Mouse (Mus musculus): ENCODE data around the gene Zfp410.

The Zfp410 gene

GRCm38 (mm10) chr12:84316721-84317621, at the start of gene Zfp410:
TSS of gene Zfp410 (plus strand) at chr12:84316852.
- no peak for DNase-seq (ENCODE audit: extremely low read depth, low read depth, low spot score)

- no peak for DNase-seq (ENCODE audit: extremely low read depth, low read depth, low spot score)
These were observed 49.4 kb upstream of the Zfp410 start for GRCm38 (mm10) chr12:84267264-84267663.

- no peak for DNase-seq (ENCODE audit: extremely low read depth, low read depth, low spot score)
These were observed 43.3 kb upstream of the Zfp410 start for GRCm38 (mm10) chr12:84273366-84273765.

- no peak for DNase-seq (ENCODE audit: extremely low read depth, low read depth, low spot score)
These were observed 41.4 kb upstream of the Zfp410 start for GRCm38 (mm10) chr12:84275288-84275687.

GRCm38 (mm10) chr12:84276288-84276687, 40.4 kb upstream of the Zfp410 start:
- no peak for DNase-seq (ENCODE audit: extremely low read depth, low read depth, low spot score)

- no peak for DNase-seq (ENCODE audit: extremely low read depth, low read depth, low spot score)
These were observed 39.9 kb upstream of the Zfp410 start for GRCm38 (mm10) chr12:84276799-84277198.

GRCm38 (mm10) chr12:84277832-84278231, 38.8 kb upstream of the Zfp410 start:
- no peak for DNase-seq (ENCODE audit: extremely low read depth, low read depth, low spot score)

GRCm38 (mm10) chr12:84278901-84279300, 37.8 kb upstream of the Zfp410 start:
- no peak for DNase-seq (ENCODE audit: extremely low read depth, low read depth, low spot score)

- DNase-seq (ENCODE audit: extremely low read depth, low read depth, low spot score), result no peak
These were observed 32.3 kb upstream of the Zfp410 start for GRCm38 (mm10) chr12:84284391-84284790.

- DNase-seq (ENCODE audit: extremely low read depth, low read depth, low spot score), result peak; percentile 64
These were observed 31.6 kb upstream of the Zfp410 start, which contains the start of gene Ptgr2 for GRCm38 (mm10) chr12:84284885-84285592. TSS of gene Ptgr2 (plus strand) at chr12:84285232.

- DNase-seq (ENCODE audit: extremely low read depth, low read depth, low spot score), result no peak
These were observed 31.1 kb upstream of the Zfp410 start for GRCm38 (mm10) chr12:84285593-84285968.

- DNase-seq (ENCODE audit: extremely low read depth, low read depth, low spot score), result no peak
These were observed 28.2 kb upstream of the Zfp410 start for GRCm38 (mm10) chr12:84288461-84288860.

- no peak for DNase-seq (ENCODE audit: extremely low read depth, low read depth, low spot score)
These were observed 18.8 kb upstream of the Zfp410 start for GRCm38 (mm10) chr12:84297851-84298250.

- DNase-seq (ENCODE audit: extremely low read depth, low read depth, low spot score), result no peak
These were observed 17.4 kb upstream of the Zfp410 start for GRCm38 (mm10) chr12:84299265-84299664.

- DNase-seq (ENCODE audit: extremely low read depth, low read depth, low spot score), result no peak
These were observed 12.6 kb upstream of the Zfp410 start for GRCm38 (mm10) chr12:84304101-84304500.

GRCm38 (mm10) chr12:84304554-84304953, 12.1 kb upstream of the Zfp410 start:
- no peak for DNase-seq (ENCODE audit: extremely low read depth, low read depth, low spot score)

GRCm38 (mm10) chr12:84311306-84311705, 5.3 kb upstream of the Zfp410 start:
- no peak for DNase-seq (ENCODE audit: extremely low read depth, low read depth, low spot score)

- no peak for DNase-seq (ENCODE audit: extremely low read depth, low read depth, low spot score)
These were observed 646 bp upstream of the Zfp410 start for GRCm38 (mm10) chr12:84316006-84316405.

- DNase-seq (ENCODE audit: extremely low read depth, low read depth, low spot score), result no peak
These were observed 10.5 kb downstream of the Zfp410 start for GRCm38 (mm10) chr12:84327111-84327512.

GRCm38 (mm10) chr12:84336963-84337625, 20.4 kb downstream of the Zfp410 start:
- no peak for DNase-seq (ENCODE audit: extremely low read depth, low read depth, low spot score)

GRCm38 (mm10) chr12:84347192-84347591, 30.5 kb downstream of the Zfp410 start:
- no peak for DNase-seq (ENCODE audit: extremely low read depth, low read depth, low spot score)

Data from fat pad, adult 2 months (tissue).